Mouse (Mus musculus): ENCODE measurements around the gene Aldh1a3. TPM values are rescaled to one million over a fixed set of nuclear protein-coding genes. Genes with fewer than 3 reads are reported as not detected.
A peak's percentile ranks its signal among the peaks of the same experiment; 100 is the strongest.

The Aldh1a3 gene
- 1 to 10 TPM; 1.5 to 2.8 TPM for total RNA-seq (2021)

- intact Hi-C loops (cut with DNase I) = no loop called here
- DNase-seq (ENCODE audit: low spot score in 2 of 2) = peak in 1 of 2 experiments; percentile 53
Measured at GRCm38 (mm10) chr7:66427437-66428161, at the start of gene Aldh1a3. Aldh1a3 (minus strand) TSS chr7:66427517.

- DNase-seq (ENCODE audit: low spot score in 2 of 2) = no peak
- intact Hi-C loops (cut with DNase I) = no loop called here
Measured at GRCm38 (mm10) chr7:66476289-66476688, 49.0 kb upstream of the Aldh1a3 start.

- intact Hi-C loops (cut with DNase I) = no loop called here
Measured at GRCm38 (mm10) chr7:66471641-66472216, 44.4 kb upstream of the Aldh1a3 start.

GRCm38 (mm10) chr7:66466641-66467040, 39.3 kb upstream of the Aldh1a3 start:
- intact Hi-C loops (cut with DNase I) = no loop called here
- no peak for DNase-seq (ENCODE audit: low spot score in 2 of 2)

More at GRCm38 (mm10) chr7:66471641-66472216, 44.4 kb upstream of the Aldh1a3 start:
- DNase-seq (ENCODE audit: low spot score in 2 of 2) = no peak

- intact Hi-C loops (cut with DNase I) = no loop called here
- DNase-seq (ENCODE audit: low spot score in 2 of 2) = peak; percentile 10 to 19
Measured at GRCm38 (mm10) chr7:66465241-66465640, 37.9 kb upstream of the Aldh1a3 start.

GRCm38 (mm10) chr7:66463081-66463480, 35.8 kb upstream of the Aldh1a3 start:
- intact Hi-C loops (cut with DNase I) = no loop called here
- no peak for DNase-seq (ENCODE audit: low spot score in 2 of 2)

- intact Hi-C loops (cut with DNase I) = no loop called here
- DNase-seq (ENCODE audit: low spot score in 2 of 2) = no peak
Measured at GRCm38 (mm10) chr7:66451622-66452295, 24.4 kb upstream of the Aldh1a3 start.

- intact Hi-C loops (cut with DNase I) = no loop called here
- DNase-seq (ENCODE audit: low spot score in 2 of 2) = no peak
Measured at GRCm38 (mm10) chr7:66449971-66450752, 22.8 kb upstream of the Aldh1a3 start.

- DNase-seq (ENCODE audit: low spot score in 2 of 2) = no peak
- intact Hi-C loops (cut with DNase I) = no loop called here
Measured at GRCm38 (mm10) chr7:66448786-66449540, 21.6 kb upstream of the Aldh1a3 start.

DNA sequence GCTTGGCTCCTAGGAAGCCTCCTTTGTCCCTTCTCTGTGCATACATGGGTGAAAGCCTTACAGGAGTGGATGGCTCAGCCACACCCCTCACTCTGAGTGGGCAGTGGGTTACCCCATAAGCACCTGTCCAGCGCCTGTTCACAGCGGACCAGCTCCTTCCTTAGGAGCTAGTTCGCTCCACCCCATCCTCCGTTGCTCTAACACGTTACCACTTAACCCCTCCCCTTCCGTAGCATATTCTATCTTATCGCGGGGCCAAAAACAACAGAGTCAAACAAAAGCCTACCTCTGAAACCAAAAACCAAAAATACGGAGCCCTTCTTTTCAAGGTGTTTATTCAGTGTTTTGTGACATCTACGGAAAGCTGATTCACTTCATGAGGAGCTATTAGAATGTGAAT, 21.0 kb upstream of the Aldh1a3 start:
- no peak for DNase-seq (ENCODE audit: low spot score in 2 of 2)
- intact Hi-C loops (cut with DNase I) = no loop called here

GRCm38 (mm10) chr7:66446860-66447259, 19.5 kb upstream of the Aldh1a3 start:
- no peak for DNase-seq (ENCODE audit: low spot score in 2 of 2)
- intact Hi-C loops (cut with DNase I) = no loop called here

- no peak for DNase-seq (ENCODE audit: low spot score in 2 of 2)
- intact Hi-C loops (cut with DNase I) = no loop called here
Measured at GRCm38 (mm10) chr7:66445117-66445905, 18.0 kb upstream of the Aldh1a3 start.

GRCm38 (mm10) chr7:66444706-66445105, 17.4 kb upstream of the Aldh1a3 start:
- intact Hi-C loops (cut with DNase I) = no loop called here
- DNase-seq (ENCODE audit: low spot score in 2 of 2) = no peak

GRCm38 (mm10) chr7:66442501-66443369, 15.4 kb upstream of the Aldh1a3 start:
- peak in 1 of 2 experiments; percentile 24 for DNase-seq (ENCODE audit: low spot score in 2 of 2)
- intact Hi-C loops (cut with DNase I) = no loop called here

DNA sequence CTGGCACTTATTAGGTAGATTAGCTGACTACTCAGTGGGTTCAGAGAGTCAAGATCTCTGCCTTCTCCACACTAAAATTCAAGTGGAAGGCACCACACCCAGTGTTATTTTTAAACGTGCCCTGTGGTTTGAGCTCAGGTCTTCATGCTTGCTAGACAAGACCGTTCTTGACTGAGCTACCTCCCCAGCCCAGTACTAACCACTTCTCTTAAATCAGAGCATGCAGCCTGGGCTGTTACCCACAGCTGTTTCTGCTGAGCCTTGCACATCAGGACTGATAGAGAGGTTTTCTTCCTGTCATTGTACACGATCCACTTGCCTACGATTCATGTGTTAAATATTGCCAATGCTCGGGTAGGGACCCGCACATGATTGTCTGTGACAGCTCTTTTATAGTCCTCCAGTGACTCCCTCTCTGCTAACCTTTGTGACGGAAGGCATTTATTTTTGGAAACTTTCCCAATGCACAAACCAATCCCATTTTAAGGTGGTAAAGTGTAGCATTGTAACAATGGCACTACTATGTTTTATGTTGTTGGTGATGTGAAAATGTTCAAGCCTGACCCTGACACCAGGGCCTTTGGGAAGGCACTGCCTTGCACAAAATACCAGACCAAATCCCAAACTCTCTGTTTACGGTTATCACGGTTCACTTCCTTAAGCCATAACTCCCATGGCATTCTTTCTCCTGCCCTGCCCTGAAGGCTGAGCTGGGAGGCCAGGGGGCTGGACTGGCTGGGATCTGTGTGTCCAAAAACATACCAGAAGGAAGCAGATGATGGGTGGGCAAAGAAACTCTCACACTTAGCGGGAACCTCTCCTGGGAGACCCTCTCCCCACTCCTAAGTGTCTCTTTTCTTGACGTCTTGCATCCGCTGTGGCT, 11.7 kb upstream of the Aldh1a3 start:
- no peak for DNase-seq (ENCODE audit: low spot score in 2 of 2)
- intact Hi-C loops (cut with DNase I) = no loop called here

DNA sequence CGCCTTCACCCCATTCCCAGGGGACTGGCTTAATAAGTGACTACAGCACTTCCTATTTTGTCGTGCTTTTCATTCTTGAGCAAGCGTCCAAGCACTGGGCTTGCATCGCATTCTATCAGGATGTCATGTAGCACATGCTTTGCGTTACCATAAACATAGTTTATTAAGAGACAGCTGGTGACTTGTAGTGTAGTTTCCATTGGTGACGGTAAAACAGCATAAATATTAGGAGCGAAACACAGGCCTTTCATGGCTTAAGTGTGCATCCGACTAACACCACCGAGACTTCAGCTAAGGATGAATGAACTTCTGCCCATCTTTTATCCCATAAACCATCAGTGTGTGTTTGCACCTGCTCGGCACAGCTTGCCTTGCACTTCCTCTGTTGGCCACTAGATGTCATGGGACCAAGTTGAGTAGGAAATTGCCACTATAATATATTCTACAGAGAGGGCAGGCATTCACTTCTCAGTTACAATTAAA, 7.2 kb upstream of the Aldh1a3 start:
- intact Hi-C loops (cut with DNase I) = loop anchor here (1.0 kb wide), 1 partner anchor 227 kb away; no protein-coding TSS in a partner anchor
- peak; percentile 72 to 77 for DNase-seq (ENCODE audit: low spot score in 2 of 2)

- intact Hi-C loops (cut with DNase I) = no loop called here
Measured at GRCm38 (mm10) chr7:66427053-66427436, 272 bp downstream of the Aldh1a3 start.

More at GRCm38 (mm10) chr7:66427053-66427436, 272 bp downstream of the Aldh1a3 start:
- DNase-seq (ENCODE audit: low spot score in 2 of 2) = no peak
